Mouse (Mus musculus): ENCODE measurements around the gene Slc8a2.

Gene Slc8a2

DNA sequence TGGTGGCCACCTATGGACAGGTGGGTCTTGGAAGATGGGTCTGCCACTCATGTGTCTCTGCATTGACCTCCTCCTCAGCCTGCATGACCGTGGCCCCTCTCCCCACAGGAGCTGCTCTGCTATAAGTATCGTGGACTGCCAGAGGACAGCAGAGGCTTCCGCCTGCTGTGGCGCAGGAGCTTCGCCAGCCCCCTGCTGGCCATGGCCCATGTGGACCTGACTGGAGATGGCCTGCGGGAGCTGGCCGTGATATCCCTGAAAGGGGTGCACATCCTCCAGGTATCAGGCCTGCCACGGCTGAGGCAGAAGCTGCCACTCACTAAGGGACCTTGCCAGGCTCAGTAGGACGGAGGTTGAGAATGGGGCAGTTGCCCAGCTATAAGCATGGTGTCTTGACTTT lies 3.8 kb upstream of the Slc8a2 start:
- DNase-seq (ENCODE audit: low spot score): no peak

GRCm38 (mm10) chr7:16128344-16128743 lies 1.3 kb upstream of the Slc8a2 start:
- no peak for DNase-seq (ENCODE audit: low spot score)

DNA sequence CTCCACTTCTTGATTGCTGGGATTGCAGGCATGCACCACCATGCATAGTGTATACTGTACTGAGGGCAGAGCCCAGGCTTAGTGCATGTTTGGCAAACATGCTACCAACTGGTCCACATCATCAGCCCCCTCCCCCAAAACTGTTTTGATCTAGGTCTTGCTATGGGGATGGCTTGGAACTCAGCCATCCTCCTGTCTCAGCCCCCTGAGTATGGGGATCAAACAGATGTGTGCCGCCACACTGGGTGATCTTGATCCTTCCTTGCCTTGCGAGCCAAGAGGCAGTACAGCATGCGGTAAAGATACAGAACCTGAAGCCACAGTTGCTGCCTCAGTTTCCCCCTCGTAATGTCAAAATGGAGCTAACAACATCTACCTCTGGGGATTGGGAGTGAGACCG lies 727 bp upstream of the Slc8a2 start:
- DNase-seq (ENCODE audit: low spot score): no peak

DNA sequence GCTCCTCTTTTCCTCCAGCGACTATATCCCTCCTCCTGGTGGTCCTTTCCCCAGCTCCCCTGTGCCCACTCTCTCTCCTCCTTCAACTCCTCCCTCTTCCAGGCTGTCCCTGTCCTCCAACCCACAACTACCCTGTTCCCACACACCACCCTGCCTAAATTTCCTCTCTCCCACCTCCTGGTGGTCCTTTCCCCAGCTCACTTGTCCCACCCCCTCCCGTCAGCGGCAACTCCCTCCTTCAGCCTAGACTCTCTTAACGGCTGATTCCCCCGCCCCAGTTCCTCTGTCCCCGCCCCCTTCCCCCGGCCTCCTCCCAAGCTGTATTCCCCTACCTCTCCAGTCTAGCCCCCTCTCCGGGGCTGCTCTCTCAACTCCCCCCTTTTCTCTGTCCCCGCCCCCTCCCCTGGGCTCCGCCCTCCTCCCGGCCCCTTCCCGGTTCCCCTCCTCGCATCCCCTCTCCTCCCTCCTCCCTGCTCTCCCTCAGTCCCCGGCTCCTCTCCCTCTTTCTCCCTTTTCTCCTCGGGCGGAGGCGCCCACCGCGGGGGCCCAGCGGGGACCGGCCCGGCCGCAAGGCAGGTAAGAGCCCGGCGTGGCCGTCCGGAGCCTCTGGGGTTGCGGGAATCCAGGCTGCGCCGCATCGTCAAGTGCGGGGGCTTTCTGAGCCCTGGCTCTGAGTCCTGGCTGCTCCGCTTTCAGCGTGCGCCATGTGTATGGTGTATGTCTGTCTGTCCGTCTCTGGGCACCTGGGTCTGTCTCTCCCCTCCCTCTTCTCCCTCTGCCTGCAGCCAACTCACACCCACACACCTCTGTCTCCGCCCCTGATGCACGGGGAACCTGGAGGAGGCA lies 443 bp downstream of the Slc8a2 start:
- no peak for DNase-seq (ENCODE audit: low spot score)

DNA sequence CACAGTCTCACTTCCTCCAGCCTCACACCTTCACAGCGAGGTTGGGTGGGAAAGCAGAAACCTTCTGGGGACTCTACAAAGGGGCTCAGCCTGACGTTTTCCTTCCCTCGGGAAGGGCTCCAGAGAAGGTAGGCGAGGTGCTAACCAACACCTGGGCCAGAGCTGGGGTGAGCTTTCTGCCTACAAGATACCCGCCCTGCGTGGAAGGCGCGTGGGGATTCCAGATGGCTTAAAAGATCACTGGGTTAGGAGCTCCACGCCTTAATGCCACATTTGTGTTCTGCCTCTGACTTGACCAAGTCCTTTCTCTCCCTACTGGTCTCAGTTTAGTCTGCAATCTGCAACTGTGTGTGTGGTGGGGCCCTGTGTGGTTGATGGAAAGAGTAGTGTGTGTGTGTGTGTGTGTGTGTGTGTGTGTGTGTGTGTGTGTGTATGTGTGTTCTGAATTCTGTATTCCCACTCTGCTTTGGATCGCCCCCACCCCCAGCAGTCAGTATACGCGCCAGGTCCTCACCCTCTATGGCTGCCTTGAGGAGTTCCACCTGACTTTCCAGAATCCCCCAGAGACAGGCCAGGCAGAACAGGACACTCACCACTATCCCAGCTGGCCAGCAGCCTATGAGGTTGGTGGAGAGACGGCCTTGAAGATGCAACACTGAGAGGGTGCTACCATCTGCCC lies 1.5 kb downstream of the Slc8a2 start:
- no peak for DNase-seq (ENCODE audit: low spot score)

DNA sequence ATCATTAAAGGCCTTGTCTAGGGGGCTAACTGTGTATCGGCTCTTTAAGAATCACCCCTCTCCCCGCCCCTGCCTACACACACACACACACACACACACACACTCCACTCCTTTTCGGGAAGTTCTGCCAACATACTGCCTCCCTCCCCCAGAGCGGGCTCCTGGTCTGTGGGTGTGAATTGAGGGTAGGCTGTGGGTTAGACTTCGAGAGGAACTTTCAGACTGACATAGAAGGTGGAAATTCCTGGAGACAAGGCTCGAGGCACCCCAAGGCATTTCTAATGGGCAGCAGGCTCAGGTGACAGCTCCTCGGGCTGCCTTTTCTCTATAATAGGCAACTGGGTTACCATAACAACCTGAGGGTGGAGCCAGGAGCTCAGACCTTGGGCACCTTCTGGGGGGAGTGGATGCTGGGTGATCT lies 2.5 kb downstream of the Slc8a2 start:
- DNase-seq (ENCODE audit: low spot score): no peak

GRCm38 (mm10) chr7:16132926-16133325 lies 3.3 kb downstream of the Slc8a2 start:
- DNase-seq (ENCODE audit: low spot score): no peak

- DNase-seq (ENCODE audit: low spot score): no peak
Observed at GRCm38 (mm10) chr7:16133691-16134090, 4.1 kb downstream of the Slc8a2 start.

DNA sequence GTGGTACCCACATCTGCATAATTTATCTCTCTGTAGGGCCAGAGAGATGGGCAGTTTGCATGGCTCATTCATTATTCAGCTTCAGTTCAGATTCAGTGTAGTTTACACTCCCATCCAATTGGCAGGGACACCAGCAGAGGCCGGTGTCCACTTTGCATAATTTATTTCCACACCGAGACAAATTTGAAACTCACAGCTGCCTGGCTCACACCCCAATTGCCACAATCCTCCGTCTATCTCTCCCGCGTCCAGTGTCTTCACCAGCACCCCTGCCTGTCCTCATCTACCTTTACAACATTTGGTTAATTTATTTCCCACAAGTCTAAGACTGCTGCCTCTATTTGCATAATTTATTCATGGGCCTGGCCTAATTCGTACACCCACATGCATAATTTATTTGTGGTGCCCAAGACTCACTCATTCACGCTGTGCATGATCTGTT lies 5.3 kb downstream of the Slc8a2 start:
- DNase-seq (ENCODE audit: low spot score): no peak

DNA sequence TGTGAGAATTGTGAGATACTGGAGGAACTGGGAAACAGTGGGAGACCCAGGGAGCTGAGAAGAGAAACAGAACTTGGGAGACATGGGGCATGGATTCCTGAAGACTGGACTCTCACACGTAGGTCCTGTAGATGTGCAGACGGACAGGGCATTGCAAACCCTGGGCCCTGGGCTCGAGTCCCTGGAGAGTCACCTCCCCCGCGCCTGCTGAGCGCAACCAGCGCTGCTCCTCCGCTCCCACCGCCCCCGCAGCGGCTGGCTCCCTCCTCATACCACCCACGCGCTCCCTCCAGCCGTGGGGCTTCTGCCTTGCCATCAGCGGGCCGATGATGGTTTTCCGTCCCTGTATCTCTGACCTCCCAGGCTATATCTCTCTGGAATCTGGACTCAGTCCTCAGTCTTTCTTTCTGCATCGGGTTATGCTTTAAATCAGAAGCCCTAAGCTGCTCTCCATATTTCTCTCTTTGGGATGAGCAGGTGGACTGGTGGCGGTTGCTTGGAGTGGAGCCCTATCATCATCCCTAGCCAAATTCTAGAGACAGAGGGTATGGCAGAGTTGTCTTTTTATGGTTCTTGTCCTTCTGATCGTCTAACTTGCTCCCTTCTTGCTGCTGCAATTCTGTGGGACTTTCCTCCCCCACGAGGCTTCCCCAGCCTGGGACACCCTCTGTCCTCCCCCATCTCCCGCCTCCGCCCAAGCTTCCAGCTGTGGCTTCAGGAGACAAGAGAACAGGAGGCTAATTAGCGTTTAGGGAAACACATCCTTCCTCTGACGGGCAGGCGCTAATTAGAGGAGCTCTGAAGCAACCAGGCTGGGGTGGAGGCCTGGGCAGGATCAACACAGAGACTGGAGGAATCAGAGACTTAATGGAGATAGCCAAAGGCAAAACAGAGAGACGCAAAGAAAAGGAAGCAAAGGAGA lies 17.1 kb downstream of the Slc8a2 start:
- DNase-seq (ENCODE audit: low spot score): no peak

GRCm38 (mm10) chr7:16147643-16148042 lies 18.0 kb downstream of the Slc8a2 start:
- no peak for DNase-seq (ENCODE audit: low spot score)

DNA sequence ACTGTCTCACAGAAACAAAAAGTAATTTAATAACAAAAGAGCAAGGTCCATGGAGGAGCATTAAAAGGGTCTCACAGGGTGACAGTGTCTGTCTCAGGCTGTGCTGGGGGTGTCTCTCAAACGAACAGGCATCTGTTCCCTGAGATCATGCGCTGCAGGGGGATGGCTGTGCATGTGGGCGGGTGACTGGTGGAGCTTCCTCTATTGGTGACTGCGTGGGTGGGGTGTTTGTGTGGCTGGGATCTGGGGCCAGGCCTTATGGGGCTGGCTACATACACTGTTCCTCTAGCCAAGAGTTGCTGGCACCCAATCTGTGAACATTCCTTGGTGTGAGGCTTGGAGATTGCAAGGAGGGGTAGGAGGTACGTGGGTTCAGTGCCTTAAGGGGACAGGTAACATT lies 19.6 kb downstream of the Slc8a2 start:
- DNase-seq (ENCODE audit: low spot score): peak; percentile 81

DNA sequence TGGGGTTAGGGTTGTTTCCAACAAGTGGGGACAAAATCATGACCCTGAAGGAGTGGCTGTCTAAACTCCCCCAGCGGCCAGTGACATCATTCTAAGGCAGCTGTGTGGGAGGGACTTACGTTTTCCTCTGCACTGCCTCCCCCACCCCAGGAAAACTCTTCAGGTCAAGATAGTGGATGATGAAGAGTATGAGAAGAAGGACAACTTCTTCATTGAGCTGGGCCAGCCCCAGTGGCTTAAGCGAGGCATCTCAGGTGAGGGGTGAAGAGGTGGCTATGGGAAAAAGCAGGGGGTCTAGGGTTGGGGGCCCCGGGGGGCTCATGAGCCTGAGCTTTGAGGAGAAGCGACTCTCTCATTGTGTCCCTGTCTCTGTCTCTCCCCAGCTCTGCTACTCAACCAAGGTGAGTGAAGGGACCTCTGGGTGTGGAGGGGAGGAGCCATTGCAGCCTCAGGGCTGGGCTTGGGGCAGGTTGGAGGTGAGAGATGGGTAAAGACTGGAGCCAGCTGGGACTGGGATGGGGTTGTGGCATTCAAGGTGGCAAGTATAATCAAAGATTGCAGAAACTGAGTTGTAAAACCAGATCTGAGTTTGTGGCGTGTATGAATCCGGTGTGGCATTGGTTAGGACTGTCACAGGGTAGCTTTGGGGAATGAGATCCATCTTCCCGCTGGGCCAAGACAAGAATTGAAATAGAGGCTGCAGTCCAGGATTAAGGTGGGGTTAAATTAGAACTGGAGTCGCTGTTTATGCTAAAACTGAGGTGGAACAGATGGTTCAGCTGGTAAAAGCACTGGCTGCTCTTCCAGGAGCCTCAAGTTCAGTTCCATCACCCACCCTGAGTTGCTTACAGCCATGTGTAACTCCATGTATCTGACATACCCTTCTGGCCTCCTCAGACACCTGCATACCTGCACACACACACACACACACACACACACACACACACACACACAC lies 20.8 kb downstream of the Slc8a2 start:
- DNase-seq (ENCODE audit: low spot score): no peak

- no peak for DNase-seq (ENCODE audit: low spot score)
Observed at GRCm38 (mm10) chr7:16153522-16153921, 23.9 kb downstream of the Slc8a2 start.

- DNase-seq (ENCODE audit: low spot score): no peak
Observed at GRCm38 (mm10) chr7:16155132-16155872, 25.7 kb downstream of the Slc8a2 start.

GRCm38 (mm10) chr7:16156105-16156714 lies 26.6 kb downstream of the Slc8a2 start:
- no peak for DNase-seq (ENCODE audit: low spot score)

DNA sequence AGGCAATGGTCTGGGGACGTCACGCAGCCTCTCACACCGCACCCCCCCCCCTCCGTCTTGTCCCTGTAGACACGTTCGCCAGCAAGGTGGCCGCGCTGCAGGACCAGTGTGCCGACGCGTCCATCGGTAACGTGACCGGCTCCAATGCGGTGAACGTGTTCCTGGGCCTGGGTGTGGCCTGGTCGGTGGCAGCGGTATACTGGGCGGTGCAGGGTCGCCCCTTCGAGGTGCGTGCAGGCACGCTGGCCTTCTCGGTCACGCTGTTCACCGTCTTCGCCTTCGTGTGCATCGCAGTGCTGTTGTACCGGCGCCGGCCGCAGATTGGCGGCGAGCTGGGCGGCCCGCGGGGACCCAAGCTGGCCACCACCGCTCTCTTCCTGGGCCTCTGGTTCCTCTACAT lies 29.1 kb downstream of the Slc8a2 start:
- DNase-seq (ENCODE audit: low spot score): no peak

- no peak for DNase-seq (ENCODE audit: low spot score)
Observed at GRCm38 (mm10) chr7:16160702-16161101, 31.1 kb downstream of the Slc8a2 start.

DNA sequence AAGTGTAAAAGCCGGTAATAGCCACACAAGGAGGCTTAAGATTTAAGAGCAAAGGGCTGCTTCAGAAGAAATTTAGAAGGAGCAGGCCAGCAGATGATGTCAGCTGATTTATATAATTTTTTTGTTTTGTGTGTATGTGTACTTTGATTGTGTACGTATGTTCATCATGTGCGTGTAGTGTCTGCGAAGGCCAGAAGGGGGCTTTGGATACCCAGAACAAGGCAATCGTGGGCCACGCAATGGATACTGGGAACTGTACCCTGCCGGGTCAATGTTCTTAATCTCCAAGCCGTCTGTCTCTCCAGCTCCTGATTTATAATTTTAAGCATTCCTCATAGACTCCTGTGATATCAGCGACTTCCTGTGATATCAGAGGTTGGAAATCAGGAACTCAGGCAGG lies 31.7 kb downstream of the Slc8a2 start:
- DNase-seq (ENCODE audit: low spot score): no peak

DNA sequence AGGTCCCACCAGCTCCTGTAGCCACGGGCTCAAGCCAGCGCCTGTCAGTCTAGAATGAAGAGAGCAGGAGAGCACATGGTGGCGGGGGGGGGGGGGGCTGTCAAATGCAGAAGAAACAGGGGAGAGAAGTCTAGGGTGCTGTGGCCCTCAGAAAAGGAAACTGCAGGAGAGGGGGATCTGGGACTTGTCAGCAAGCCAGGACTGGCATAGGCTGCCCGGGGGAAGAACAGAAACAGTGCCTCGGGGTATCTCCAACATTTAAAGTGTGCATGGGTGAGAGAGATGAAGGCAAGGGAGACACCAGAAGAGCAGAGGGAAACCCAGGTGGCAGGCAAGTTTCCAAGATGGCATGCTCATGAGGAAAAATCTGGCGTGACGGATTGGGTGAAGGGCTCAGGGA lies 32.4 kb downstream of the Slc8a2 start:
- DNase-seq (ENCODE audit: low spot score): no peak

Data from layer of hippocampus, adult 9-10 months (tissue).